Mouse (Mus musculus) left cerebral cortex, adult 18-20 months (tissue): Measurements from ENCODE around the gene Pde3a. TPM values are rescaled to one million over a fixed set of nuclear protein-coding genes. Genes with fewer than 3 reads are reported as not detected.

Experiments used
- DNase-seq, 2 experiments: peaks; one replicate each; pipeline ENCODE4 v3.0.0; 2021 to 2022; ENCODE audit warnings: low spot score in 2 of 2, mixed read lengths in 1 of 2
- total RNA-seq, 2 experiments: library from RNA; stranded (reverse); gene quantifications; 2 replicates each; pipeline ENCODE4 v1.2.3; 2021

The Pde3a gene
- total RNA-seq, 2 experiments from 2014 or later, result 1.3 to 1.6 TPM

- DNase-seq, result peak in 1 of 2 experiments; percentile 8
Observed at GRCm38 (mm10) chr6:141487266-141487665, 238.2 kb downstream of the Pde3a start.

GRCm38 (mm10) chr6:141488619-141489018, 239.6 kb downstream of the Pde3a start:
- peak; percentile 41 to 59 for DNase-seq

DNA sequence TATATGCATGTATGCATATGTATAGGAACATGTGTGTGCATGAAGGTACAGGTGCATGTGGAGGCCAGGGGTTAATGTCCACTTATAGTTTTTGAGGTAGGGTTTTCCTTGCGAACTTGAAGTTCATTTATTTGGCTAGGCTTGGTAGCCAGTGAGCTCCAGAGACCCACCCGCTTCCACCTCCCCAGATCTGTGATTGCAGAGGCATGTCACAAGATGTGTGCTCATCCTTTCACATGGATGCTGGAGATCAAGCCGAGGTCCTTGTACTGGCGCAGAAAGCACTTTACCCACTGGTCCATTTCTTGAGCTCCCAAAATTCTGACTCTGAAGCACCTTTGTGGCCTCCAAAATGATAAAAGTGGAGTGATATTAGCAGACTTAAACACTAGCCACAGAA, 245.8 kb downstream of the Pde3a start:
- DNase-seq, result no peak

- no peak for DNase-seq
Observed at GRCm38 (mm10) chr6:141495634-141496418, 246.8 kb downstream of the Pde3a start.

DNA sequence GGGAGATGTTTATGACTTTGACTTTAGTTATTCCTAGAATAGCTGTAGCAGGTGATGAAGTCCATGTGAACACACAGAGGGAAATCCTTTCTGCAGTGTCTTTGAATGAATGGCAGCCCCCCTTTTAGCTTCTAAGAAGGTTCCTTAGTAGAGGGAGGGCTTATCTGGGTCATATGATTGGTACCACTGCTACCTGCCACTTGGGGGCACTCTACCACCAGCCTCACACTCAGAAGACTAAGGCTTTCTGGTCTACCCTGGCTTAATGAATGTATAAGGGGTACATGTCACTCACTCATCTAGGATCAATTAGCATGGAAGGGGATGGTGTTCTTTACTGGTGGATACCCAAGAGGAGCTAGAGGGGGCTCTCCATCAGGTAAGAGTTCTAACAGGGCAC, 250.4 kb downstream of the Pde3a start:
- no peak for DNase-seq

DNA sequence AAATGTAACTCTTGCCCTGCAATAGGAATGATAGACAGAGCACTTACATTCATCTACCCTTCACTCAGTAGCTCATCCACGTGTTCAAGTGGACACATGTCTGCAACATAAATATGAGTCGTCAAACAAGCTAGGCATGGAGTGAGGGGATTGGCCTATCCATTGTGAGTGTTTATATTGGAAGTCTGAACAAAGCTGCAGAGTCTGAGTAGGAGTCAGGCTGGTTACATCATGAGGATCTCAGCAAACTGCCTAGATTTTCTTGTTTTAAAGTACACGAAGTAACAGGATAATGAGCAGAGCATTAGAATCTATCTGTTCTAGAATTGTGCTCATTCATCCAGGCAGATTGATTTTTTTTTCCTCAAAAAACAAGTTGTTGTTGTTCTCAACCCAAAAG, 252.1 kb downstream of the Pde3a start:
- DNase-seq, result peak in 1 of 2 experiments; percentile 9

DNA sequence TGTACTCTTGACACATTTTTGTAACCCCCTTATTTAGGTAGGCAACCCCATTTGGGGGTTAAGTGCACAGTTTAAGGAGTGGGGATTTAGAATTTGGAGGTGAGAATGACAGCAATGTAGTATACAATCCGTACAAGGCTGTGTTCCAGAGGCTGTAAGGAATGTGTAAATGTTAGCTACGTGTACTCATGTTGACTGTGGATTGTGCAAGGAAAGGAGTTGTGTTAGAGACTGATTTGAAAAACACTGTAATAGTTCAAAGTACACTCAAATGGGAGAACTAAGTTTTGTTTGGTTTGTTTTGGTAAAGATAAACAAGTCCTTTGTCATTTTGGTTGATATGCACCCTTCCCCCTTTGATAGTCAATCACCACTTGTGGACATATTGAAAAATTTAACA, 273.5 kb downstream of the Pde3a start:
- no peak for DNase-seq

- DNase-seq, result no peak
Observed at GRCm38 (mm10) chr6:141523747-141524640, 274.9 kb downstream of the Pde3a start, which contains the start of gene Slco1c1. Slco1c1 (plus strand) TSS chr6:141524368.

- no peak for DNase-seq
Observed at GRCm38 (mm10) chr6:141525787-141526186, 276.7 kb downstream of the Pde3a start.

DNA sequence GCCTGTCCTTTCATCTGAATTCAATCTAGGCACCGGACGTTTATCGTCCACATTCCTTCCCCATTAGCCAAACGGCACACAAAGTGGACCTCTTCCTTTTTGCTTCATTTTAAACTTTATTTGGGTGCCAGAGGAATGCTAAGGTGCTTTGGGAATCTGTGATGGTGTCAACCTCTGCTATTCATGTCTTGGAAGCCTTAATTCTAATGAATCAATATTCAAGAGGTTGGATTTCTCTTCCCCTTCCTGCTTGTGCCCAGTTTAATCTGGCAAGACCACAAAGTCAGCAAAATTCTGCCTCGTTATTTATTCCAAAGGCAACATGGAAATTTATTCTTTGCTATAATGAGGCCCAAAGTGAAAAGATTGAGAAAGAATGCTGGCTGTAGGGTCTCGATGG, 281.8 kb downstream of the Pde3a start:
- DNase-seq, result no peak

DNA sequence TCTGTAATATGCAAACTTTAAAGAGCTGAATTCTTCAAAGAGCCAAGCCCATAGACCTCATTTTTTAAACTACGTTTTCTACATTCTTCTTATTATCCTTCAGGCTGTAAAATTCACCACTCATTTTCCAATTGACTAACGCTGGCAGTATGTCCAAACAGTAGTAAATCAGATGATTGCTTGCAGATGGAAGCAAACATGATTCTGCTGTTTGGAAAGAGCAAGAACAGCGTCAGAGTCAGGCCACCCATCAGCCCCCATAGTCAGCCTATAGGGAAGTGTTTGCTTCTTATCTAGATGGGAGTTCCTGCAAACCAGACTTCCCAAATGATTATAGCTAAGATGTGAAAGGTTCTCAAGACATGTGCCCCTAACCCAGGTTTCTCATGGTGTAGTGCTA, 288.2 kb downstream of the Pde3a start:
- no peak for DNase-seq

DNA sequence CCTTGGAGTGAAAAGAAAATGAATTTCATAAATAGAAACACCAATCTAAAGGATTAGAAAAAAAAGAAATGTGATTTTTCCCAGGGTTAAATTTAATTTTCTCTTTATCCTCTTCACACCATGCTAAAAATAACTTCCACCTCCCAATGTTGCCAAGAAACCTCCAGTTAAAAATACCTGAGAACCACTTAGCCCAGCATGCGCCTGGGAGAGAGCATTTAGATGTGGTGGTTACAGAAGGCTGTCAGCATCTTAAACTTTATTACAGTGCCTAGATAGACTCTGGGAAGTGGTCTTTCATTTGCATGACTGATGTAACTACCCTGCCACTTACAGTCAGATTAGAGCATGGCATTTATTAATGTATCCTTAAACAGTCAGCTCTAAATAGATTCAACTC, 292.1 kb downstream of the Pde3a start:
- no peak for DNase-seq

- DNase-seq, result no peak
Observed at GRCm38 (mm10) chr6:141543344-141543743, 294.3 kb downstream of the Pde3a start.
